Mouse (Mus musculus): Measurements from ENCODE around the gene Olfr466. TPM values are rescaled to one million over a fixed set of nuclear protein-coding genes. Genes with fewer than 3 reads are reported as not detected.

The Olfr466 gene
- polyA plus RNA-seq, 1 experiment, result not detected

DNA sequence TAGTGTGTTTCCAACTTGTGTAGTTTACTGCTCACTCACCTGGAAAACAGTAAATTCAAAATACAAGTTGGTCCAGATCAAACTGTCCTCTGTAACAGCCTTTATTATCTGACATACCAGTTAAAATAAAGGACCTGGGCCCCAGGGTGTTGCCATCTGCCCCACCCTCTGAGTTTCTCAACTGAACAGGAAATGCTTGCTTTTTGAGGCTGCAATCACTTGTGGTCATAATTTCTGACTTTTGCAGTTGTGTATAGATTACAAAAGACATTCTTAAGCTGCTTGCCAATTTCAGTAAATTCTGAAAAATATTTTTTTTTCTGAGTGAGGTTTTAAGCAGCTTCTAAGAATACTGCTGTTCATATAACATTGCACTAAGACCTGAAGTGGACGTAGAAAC, 27.9 kb upstream of the Olfr466 start:
- no peaks in the 10 kb centered on the region for H3K36me3 ChIP-seq (ENCODE audit: control insufficient read depth, insufficient read depth, low read length)
- WGBS, result 83% methylated on average over 1 of the region's 1 CpGs
- DNase-seq (ENCODE audit: low read depth in 1 of 2, low spot score in 2 of 2), result no peak
- no peaks in the 10 kb centered on the region for H3K27me3 ChIP-seq (ENCODE audit: control insufficient read depth, insufficient read depth, low read length)
- no peaks in the 10 kb centered on the region for H3K4me1 ChIP-seq (ENCODE audit: control insufficient read depth, insufficient read depth, insufficient read length)
- no peak overlapping the region for H3K27ac ChIP-seq (ENCODE audit: insufficient read depth, low read length)
- TF ChIP-seq POLR2A (IDR thresholded peaks at IDR 0.05; ENCODE audit: low read depth, low read length) (no peak), CTCF (IDR thresholded peaks at IDR 0.05; ENCODE audit: extremely low read depth, insufficient read depth, insufficient read length, insufficient replicate concordance) (no peak)
- H3K4me3 ChIP-seq (ENCODE audit: extremely low read depth, insufficient read depth, insufficient read length), result no peak overlapping the region

DNA sequence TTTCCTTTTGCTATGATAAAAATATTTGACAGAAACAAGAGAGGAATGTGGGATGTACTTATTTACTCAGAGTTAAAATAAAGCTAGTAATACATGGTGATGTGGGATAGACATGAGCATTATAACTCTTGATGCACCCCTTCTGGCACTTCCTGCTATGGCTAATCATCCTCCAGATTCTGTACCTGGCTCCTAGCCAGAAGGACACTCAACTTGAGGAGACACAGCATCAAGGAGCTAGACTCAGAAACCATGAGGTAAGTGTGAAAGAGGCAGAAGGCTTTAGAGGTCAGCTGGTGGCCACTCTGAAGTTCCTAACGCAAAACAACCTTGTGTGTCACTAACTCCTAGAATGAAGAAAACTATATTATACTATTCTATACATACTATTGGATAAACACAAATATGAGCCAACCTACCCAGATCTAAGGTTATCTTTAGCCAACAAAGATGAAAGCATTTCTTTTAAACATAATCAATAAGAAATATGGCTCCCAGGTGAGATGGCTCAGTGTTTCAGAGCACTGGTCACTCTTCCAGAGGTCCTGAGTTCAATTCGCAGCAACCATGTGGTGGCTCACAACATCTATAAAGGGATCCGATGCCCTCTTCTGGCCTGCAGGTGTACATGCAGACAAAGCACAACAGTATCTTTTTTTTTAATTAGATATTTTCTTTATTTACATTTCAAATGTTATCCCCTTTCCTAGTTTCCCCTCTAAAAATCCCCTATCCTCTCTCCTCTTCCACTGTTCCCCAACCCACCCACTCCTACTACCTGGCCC, 22.8 kb upstream of the Olfr466 start:
- no peaks in the 10 kb centered on the region for H3K4me1 ChIP-seq (ENCODE audit: control insufficient read depth, insufficient read depth, insufficient read length)
- H3K27ac ChIP-seq (ENCODE audit: insufficient read depth, low read length), result no peak overlapping the region
- H3K36me3 ChIP-seq (ENCODE audit: control insufficient read depth, insufficient read depth, low read length), result no peaks in the 10 kb centered on the region
- no peak overlapping the region for H3K4me3 ChIP-seq (ENCODE audit: extremely low read depth, insufficient read depth, insufficient read length)
- 47% methylated on average over 3 of the region's 3 CpGs for WGBS
- DNase-seq (ENCODE audit: low read depth in 1 of 2, low spot score in 2 of 2), result no peak
- TF ChIP-seq CTCF (IDR thresholded peaks at IDR 0.05; ENCODE audit: extremely low read depth, insufficient read depth, insufficient read length, insufficient replicate concordance) (no peak), POLR2A (IDR thresholded peaks at IDR 0.05; ENCODE audit: low read depth, low read length) (no peak)
- H3K27me3 ChIP-seq (ENCODE audit: control insufficient read depth, insufficient read depth, low read length), result no peaks in the 10 kb centered on the region

DNA sequence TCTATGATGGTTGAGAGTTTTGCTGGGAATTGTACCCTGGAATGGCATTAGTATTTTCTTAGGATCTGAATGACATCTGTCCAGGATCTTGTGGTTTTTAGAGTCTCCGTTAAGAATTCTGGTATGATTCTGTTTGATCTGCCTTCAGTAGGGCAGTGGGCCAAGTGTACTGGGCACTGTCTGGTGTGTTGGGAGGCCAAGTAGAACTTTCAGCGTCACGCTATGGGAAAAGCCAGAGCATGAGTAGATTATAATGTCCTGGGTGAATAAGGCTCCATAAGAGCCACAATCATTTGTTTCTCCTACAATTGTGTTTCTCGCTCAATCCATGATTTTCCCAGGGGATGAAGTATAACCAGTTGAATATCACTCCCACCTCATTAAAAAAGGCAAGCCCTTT, 12.3 kb upstream of the Olfr466 start, which contains the start of gene Olfr465-ps1:
TSS of gene Olfr465-ps1 (plus strand) at position 301 of the 400 bp plus-strand sequence.
- Histone ChIP-seq H3K27ac (ENCODE audit: insufficient read depth, low read length) (no peak within 1 kb of the TSS), H3K36me3 (ENCODE audit: control insufficient read depth, insufficient read depth, low read length) (no peaks in the 10 kb centered on the region), H3K4me1 (ENCODE audit: control insufficient read depth, insufficient read depth, insufficient read length) (no peaks in the 10 kb centered on the region), H3K4me3 (ENCODE audit: extremely low read depth, insufficient read depth, insufficient read length) (no peak within 1 kb of the TSS), H3K27me3 (ENCODE audit: control insufficient read depth, insufficient read depth, low read length) (no peaks in the 10 kb centered on the region)
- no peak for TF ChIP-seq POLR2A (IDR thresholded peaks at IDR 0.05; ENCODE audit: low read depth, low read length)
- no peak for TF ChIP-seq CTCF (IDR thresholded peaks at IDR 0.05; ENCODE audit: extremely low read depth, insufficient read depth, insufficient read length, insufficient replicate concordance)
- 91% methylated on average over 4 of the region's 4 CpGs for WGBS
- DNase-seq (ENCODE audit: low read depth in 1 of 2, low spot score in 2 of 2), result no peak

DNA sequence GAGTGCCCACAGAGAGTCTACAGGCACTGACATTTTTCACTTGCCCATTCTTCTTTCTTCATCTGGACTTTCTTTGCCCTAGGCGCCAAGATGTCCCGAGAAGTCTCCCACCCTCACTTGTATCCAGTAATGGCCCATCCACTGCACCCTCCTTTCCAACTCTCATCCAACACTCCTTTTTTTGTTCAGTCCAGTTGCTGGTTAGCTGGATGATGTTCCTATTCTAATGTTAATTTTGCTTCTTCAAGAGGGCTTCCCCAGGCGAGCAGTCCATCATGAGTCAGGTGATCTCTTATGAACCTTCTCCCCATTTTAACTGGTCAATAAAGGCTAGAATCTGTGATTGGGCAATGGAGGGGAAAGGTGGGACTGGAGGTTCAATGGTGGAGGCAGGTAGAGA, 24.1 kb downstream of the Olfr466 start:
- WGBS, result 83% methylated on average over 3 of the region's 3 CpGs
- TF ChIP-seq POLR2A (IDR thresholded peaks at IDR 0.05; ENCODE audit: low read depth, low read length) (no peak), CTCF (IDR thresholded peaks at IDR 0.05; ENCODE audit: extremely low read depth, insufficient read depth, insufficient read length, insufficient replicate concordance) (no peak)

DNA sequence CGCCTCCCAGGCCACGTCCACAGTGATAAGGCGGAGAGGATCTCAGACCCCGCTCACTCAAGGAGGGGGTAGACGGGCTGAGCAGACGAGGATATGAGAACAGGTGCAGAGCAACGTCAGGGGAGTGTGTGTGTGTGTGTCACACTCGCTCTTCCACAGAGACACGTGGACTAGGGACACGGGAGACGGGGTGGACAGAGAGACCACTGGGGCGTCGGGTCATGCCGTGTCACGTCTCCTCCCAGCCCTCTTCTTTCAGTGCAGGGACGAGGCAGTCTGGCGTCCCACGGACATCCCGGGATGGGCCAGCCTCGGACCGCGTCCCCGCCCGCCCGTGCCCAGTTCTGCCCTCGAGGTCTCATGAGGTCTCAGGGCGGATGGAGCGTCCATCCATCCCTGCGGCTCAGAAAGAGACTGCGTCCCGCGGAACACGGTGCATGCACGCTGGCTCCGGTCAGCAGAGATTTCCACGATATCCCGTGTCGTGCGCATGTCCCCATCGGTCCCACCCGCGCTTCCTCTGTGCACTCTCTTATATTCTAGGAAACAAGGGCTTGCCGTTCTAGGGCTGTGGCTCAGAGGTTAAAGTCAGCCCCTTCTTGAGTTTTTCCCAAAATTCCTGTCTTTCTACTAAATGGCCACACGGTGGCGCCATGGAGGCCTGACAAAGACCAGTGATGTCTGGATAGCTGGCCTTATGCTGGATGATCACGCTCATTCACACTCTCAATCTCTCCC, 25.9 kb downstream of the Olfr466 start:
- DNase-seq (ENCODE audit: low read depth in 1 of 2, low spot score in 2 of 2), result peak; percentile 5 to 8
- no peaks in the 10 kb centered on the region for H3K27me3 ChIP-seq (ENCODE audit: control insufficient read depth, insufficient read depth, low read length)
- 29% methylated on average over 46 of the region's 46 CpGs for WGBS
- H3K4me1 ChIP-seq (ENCODE audit: control insufficient read depth, insufficient read depth, insufficient read length), result no peaks in the 10 kb centered on the region
- H3K4me3 ChIP-seq (ENCODE audit: extremely low read depth, insufficient read depth, insufficient read length), result no peak overlapping the region
- no peak overlapping the region for H3K27ac ChIP-seq (ENCODE audit: insufficient read depth, low read length)
- no peaks in the 10 kb centered on the region for H3K36me3 ChIP-seq (ENCODE audit: control insufficient read depth, insufficient read depth, low read length)
- TF ChIP-seq POLR2A (IDR thresholded peaks at IDR 0.05; ENCODE audit: low read depth, low read length), result no peak
- peak; percentile 53; the same call in 1 of the 2 replicates for TF ChIP-seq CTCF (IDR thresholded peaks at IDR 0.05; ENCODE audit: extremely low read depth, insufficient read depth, insufficient read length, insufficient replicate concordance)

More for the DNA sequence above, 24.1 kb downstream of the Olfr466 start:
- no peak overlapping the region for H3K4me3 ChIP-seq (ENCODE audit: extremely low read depth, insufficient read depth, insufficient read length)
- no peak for DNase-seq (ENCODE audit: low read depth in 1 of 2, low spot score in 2 of 2)
- H3K27me3 ChIP-seq (ENCODE audit: control insufficient read depth, insufficient read depth, low read length), result no peaks in the 10 kb centered on the region
- H3K36me3 ChIP-seq (ENCODE audit: control insufficient read depth, insufficient read depth, low read length), result no peaks in the 10 kb centered on the region
- H3K27ac ChIP-seq (ENCODE audit: insufficient read depth, low read length), result no peak overlapping the region
- H3K4me1 ChIP-seq (ENCODE audit: control insufficient read depth, insufficient read depth, insufficient read length), result no peaks in the 10 kb centered on the region

DNA sequence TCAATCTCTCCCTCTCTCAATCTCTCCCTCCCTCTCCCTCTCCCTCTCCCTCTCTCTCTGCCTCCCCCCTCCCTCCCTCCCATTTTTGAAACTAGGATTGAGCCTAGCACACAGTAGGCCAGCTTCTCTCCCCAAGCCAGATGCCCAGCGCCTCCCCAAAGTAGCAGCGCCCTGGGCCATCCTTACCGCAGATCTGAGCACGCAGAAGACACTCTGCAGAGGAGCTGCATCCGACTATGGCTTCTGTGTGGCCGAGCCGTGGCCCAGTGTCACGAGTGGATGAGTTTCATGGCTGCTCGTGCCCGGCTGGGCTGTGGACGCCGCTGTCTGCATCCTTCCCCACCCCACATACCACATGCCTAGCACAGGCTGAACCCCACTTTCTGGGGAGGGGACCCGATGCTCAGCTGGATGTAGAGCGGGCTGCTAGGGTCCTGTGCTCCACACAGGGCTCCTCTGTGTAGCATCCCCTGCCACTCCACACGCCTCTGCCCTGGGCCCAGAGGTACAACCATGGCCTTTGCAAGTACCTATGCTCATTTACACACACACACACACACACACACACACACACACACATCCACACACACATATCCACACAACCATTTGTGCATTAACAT, 26.5 kb downstream of the Olfr466 start:
- 59% methylated on average over 15 of the region's 15 CpGs for WGBS
- TF ChIP-seq CTCF (IDR thresholded peaks at IDR 0.05; ENCODE audit: extremely low read depth, insufficient read depth, insufficient read length, insufficient replicate concordance), result no peak
- no peak for TF ChIP-seq POLR2A (IDR thresholded peaks at IDR 0.05; ENCODE audit: low read depth, low read length)
- H3K27me3 ChIP-seq (ENCODE audit: control insufficient read depth, insufficient read depth, low read length), result no peaks in the 10 kb centered on the region
- H3K27ac ChIP-seq (ENCODE audit: insufficient read depth, low read length), result no peak overlapping the region
- no peak overlapping the region for H3K4me3 ChIP-seq (ENCODE audit: extremely low read depth, insufficient read depth, insufficient read length)
- no peaks in the 10 kb centered on the region for H3K36me3 ChIP-seq (ENCODE audit: control insufficient read depth, insufficient read depth, low read length)
- no peaks in the 10 kb centered on the region for H3K4me1 ChIP-seq (ENCODE audit: control insufficient read depth, insufficient read depth, insufficient read length)
- no peak for DNase-seq (ENCODE audit: low read depth in 1 of 2, low spot score in 2 of 2)

Data from spleen, adult 2 months (tissue).